Mouse (Mus musculus): ENCODE results near the gene Ccdc12.

The Ccdc12 gene

DNA sequence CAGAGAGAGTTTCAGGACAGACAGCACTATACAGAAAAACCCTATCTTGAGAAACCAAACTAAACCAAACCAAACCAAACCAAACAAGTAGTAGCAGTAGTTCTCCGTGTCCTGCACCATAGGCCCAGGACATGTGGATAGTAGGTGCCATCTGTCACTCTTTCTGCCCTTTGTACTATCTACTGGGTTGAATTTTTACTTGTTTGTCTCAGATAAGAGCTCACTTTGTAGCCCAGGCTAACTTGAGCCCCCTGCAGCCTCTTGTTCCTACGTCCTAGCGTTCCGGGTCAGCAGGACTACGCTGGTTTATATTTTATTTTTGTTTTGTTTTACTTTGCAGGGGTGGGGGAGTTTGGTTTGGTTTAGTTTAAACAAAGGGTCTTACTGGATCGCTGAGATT, 47.6 kb downstream of the Ccdc12 start:
- no peak for DNase-seq (ENCODE audit: low read depth, low spot score)

DNA sequence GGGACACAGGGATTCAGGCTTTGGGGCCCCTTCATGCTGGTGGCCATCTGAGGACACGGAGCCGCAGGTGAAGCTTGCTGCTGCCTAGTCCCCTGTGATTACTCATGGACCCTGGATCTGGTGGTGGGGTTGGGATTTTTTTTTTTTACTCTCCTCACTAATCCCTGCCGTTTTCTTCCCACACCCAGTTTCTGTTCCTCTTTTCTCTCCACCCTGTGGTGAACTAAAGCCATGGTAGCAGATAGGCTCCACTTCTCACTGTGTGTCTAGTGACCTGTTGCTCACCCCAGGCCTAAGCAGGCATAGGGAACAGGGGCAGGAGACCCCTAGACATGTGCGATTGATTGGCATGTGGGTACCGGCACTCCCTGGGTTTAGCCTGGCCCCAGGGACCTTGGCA, 50.5 kb downstream of the Ccdc12 start:
- DNase-seq (ENCODE audit: low read depth, low spot score): no peak

DNA sequence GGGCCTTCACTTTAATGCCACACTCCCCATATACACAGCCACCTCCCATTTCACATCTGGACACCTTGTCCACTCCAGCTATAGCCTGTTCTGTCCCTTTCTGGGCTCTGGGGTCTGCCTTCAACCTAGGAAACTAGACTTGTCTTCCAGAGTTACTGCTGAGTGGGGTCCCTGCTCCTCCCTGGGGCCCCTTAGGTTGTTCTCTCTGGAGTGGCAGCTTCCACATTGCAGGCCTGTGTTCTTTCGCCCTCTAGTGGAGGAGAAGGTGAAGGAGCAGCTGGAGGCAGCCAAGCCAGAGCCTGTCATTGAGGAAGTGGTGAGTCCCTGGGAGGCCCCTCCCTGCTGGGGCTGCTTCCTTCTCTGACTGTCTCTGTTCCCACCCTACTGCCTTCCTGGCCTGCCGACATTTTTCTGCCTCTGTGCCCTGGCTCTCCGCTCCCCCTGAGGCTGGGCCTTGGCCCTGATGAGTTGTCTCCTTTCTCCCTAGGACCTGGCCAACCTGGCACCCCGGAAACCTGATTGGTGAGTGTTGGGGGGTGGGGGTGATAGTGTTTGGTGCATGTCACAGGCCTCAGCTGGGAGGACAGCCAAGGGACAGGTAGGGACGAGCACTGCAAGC, 53.4 kb downstream of the Ccdc12 start:
- DNase-seq (ENCODE audit: low read depth, low spot score): peak; percentile 44

DNA sequence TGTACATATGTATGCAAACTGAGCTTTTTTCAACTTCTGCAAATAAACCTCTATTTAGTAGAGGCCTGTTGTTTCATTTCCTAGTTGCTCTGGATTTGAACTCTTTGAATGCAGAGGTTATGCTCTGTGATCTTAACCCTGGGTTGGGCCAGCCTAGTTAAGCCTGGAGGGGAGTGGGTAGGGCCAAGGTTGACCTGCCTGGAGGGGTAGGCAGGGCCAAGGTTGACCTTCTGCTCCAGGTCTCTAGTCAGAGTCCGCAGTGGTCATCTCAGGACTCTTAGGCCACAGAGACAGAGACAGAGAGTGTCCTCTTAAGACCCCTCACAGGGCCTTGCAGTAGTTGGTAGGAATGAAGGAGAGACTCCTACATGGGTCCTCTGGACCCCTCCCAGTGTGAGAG, 55.2 kb downstream of the Ccdc12 start:
- DNase-seq (ENCODE audit: low read depth, low spot score): no peak

DNA sequence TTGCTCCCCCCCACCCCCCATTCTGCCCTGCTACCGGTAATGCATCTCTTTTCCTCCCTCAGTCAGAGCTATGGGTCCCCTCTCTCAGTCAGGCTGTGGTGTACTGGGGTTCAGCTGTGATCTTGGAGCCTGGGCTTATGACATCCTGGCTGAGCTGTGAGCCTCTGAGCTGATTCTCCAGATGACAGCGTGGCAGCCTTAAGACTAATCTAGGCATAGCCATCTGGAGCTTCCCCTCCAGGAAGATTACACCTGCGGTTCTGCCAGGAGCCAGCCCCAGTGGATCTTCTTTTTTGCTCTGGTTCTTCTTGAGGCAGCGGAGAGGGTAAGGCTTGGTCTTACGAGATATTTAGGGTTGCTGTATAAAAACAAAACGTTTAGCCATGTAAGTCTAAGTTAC, 55.7 kb downstream of the Ccdc12 start:
- DNase-seq (ENCODE audit: low read depth, low spot score): peak; percentile 70

DNA sequence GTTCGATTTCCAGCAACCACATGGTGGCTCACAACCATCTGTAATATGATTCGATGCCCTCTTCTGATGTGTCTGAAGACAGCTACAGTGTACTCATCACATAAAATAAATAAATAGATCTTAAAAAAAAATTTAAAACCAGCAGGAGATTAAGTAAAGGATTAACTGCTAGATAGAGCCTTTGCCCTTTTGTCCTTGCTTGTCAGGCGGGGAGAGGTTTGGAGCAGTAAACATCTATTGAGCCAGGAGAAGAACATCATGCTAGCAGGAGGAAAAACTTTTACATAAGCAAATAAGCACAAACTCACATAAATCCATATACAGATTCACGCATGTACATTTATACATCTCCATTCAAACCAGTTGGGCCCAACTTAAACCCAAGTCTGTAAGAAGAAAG, 56.2 kb downstream of the Ccdc12 start:
- no peak for DNase-seq (ENCODE audit: low read depth, low spot score)

DNA sequence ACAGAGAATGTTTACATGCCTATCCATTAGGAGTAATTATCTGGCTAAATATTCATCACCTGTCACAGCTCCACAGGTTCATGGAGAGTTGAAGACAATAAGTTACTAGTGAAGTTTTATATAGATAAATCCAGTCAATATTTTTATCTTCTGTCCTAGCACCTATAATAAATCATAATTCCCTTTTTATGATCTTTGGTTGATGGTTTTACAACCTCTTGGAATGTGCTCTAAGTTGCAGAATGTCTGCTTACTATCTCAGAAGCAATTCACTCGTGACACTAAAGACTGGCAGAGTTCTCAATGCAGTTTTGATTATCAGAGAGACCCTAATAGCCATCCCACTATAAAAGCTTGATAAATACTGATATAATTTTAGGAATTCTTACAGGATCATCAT, 57.1 kb downstream of the Ccdc12 start:
- no peak for DNase-seq (ENCODE audit: low read depth, low spot score)

DNA sequence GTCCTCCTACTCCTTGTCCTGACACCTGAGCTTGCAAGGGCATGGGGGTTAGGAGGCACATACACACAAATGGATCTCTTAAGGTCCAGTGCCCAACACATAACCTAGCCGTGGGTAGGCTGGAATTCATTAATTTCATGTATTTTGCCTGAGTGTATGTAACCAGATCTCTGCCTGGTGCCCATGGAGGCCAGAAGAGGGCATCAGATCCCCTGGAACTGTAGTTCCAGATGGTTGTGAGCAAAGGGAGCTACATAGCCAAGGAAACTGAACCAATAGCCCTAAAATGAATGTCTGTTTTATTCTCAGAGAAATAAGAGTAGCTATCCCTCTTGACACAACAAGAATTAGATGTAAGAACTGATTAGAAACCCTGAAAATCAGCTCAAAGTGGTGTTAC, 59.1 kb downstream of the Ccdc12 start:
- no peak for DNase-seq (ENCODE audit: low read depth, low spot score)

DNA sequence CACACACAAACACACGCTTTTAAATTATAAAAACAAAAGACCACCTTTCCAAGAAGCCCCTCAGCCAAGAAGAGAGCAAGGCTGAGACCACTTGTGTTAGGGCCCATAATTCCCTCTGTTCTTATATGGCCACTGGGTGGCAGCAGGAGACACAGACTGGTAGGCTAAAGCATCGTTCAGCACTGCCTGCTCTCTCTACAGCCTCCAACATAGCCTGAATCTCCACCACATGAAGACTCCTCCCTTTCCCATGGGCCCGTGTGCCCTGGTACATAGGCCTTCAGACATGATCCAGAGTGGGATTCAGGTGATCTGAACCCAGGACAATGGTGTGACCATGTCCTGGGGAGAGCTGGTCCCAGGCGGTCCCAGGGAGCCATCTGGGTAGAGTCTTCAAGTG, 60.5 kb downstream of the Ccdc12 start:
- no peak for DNase-seq (ENCODE audit: low read depth, low spot score)

DNA sequence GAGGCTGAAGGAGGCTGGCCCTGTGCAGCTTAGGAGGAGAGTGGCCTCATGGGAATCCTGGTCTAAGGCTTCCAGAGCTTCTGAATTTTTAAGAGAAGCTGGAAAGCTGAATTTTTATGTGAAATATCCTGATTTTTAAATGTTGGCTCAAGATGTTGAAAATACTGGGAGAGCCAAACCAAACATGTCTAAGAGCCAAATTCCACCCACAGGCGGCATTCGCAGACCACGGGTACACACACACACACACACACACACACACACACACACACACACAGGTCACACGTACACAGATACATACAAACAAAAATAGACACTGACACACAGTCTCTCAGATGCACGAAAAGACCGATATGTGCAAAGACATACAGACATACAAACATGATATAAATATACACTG, 61.8 kb downstream of the Ccdc12 start:
- no peak for DNase-seq (ENCODE audit: low read depth, low spot score)

DNA sequence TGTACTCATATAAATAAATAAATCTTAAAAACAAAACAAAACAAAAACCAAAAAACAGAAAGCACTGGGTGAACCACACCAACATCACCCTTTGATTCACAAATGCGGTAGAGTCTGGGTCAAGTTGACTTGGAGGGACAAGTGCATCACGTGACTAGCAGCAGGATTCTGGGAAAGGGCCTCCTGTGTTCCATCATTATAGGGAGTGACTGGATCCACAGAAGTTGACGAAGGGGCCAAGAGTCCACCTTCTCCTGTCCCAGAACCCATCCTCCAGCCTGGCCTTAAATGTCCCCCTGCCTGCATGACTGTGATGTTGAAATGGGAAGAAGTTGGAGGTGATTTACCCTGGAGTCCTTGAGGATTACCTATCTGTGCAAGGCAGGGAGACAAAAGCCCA, 62.5 kb downstream of the Ccdc12 start:
- DNase-seq (ENCODE audit: low read depth, low spot score): no peak

DNA sequence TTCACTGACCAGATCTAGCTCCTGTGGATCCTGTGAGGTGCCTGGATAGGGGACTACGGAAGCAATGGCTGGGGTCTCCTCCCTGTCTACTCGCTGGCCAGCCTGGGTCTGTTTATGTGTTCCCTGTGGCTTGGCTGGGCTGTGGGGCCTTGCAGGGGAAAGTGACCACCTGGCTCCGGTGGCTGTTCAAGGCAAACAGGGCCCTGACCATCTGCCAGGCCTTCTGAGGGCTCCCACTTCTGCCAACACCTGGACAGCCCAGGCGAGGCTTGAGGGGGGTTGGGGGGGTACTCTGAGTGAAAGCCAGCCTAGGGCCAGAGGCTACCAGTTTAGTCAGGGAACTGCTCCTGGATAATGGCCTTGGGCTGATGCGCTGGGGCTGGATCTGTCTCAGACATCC, 63.7 kb downstream of the Ccdc12 start:
- DNase-seq (ENCODE audit: low read depth, low spot score): no peak

DNA sequence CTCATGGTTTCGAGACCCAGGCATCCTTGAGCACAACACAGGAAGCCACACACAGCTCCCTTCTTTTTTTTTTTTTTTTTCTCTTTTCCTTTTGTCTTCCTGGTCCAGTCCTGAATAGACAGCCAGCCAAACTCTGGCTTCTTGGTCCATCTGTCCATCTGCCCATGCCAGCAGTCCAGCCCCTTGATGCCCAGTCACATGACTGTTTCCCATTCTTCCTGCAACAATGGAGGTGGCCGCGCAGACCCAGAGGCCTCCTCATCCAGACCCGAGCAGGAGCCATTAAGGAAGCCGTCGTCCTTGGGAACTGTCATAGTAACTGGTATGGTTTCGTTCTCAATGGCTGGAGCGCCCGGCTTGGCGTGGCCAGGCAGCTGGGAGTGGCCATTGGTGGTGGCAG, 65.8 kb downstream of the Ccdc12 start:
- no peak for DNase-seq (ENCODE audit: low read depth, low spot score)

DNA sequence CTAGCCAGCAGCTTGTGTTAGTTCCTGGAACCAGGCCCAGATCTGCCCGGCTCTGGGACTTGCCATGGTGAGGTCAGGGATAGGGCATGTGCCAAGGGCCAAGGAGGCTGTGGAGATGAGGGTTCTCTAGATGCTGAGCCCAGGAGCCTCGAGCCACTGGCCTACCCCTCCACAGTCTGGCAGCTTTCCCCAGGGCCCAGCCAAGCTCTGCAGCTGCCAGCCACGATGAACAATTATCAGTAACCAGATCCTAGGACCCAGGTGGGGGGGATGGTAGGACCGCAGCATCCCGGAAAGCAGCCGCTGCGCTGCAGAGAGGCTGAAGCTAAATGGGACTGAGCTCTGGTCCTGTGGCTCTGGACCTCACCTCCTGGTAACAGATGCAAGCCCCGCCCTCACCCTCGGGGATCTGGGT, 69.4 kb downstream of the Ccdc12 start:
- no peak for DNase-seq (ENCODE audit: low read depth, low spot score)

DNA sequence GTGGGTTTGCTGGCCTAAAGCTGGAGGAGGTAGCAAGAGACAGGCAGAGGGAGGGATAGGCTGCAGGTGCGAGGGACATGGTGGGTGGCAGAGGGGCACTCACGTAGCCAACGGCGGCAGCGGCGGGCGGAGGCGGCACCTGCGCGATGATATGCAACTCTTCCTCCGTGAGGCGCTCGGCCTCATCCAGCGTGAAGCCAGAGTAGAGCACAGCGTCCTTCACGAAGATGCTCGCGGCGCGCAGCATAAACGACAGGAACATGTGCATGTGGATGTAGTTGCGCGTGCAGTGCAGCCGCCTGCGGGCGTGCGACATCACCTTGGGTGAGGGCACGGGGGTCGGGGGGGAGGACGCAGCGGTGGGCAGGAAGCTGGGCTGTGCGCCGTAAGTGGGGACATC, 70.6 kb downstream of the Ccdc12 start:
- no peak for DNase-seq (ENCODE audit: low read depth, low spot score)

DNA sequence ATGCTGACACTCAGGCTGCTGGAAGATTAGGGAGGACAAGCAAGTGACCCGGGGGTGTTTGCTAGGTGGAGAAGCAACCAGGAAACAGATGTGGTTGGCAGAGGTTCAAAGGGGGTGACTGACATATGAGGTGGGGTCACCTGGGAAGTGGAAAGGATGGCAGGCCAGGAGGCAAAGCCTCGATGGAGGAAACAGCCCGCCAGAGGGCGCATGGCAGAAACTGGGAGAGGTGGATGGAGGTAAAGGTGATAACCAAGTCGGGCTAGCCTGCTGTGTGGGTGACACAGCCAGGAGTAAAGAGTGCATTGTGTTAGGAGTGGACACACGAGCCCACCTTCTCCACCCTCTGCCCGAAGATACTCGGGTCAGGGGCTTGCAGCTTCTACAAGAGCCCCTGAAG, 73.5 kb downstream of the Ccdc12 start:
- no peak for DNase-seq (ENCODE audit: low read depth, low spot score)

DNA sequence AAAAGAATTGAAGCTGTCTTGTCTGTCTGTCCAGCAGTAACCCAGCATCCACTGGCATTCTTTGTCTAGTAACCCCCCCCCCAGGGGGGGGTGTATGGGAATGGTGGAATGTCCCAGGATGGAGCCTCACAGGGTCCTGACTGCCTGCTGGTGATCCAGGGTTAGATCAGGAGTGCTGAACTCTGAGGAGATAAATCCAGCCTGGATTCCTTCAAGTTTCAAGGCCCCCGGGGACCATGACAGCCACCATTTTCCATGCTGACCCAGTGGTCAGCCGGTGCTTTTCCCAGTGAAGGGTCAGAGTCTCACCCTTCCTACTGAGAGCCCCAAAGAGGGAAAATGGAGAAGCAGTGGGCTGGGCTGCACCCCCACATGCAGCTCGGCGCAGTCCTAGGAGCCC, 75.6 kb downstream of the Ccdc12 start:
- DNase-seq (ENCODE audit: low read depth, low spot score): no peak

DNA sequence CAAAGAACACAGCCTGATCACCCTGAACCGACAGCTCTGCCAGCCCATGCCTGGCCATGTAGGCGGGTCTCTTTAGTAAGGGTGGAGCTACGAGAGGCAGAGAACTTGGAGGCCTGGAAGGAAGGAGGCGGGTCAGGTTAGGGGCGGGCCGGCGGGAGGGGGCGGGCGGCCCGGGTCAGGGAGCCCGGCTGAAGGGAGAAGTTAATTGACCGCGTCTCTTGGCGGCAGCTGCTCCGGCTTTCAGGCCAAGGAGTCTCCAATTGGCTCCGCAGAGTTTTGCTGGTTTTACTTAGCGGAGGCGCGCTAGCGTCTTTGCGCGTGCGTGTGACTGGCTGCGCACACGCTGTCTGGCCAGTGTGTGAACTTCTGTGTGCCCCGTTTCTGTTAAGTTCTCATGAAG, 76.3 kb downstream of the Ccdc12 start:
- no peak for DNase-seq (ENCODE audit: low read depth, low spot score)

DNA sequence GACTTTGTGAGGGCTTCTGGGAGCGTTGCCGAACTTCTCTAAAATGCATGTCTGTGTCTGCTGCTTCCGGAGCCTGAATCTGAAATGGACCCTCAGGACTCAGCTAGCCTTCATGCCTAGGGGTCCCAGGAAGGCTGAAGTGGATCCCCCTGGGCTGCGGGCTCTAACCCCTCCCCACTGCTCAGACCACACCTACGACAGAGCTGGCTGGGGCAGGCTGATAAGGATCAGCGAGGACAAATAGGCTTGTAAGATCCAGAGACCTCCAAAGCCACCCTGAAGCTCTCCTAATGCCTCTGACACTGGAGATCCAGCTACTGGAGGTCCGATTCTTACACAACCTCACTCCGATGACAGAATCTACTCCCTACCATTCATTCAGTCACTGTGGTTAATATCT, 76.8 kb downstream of the Ccdc12 start:
- DNase-seq (ENCODE audit: low read depth, low spot score): no peak

DNA sequence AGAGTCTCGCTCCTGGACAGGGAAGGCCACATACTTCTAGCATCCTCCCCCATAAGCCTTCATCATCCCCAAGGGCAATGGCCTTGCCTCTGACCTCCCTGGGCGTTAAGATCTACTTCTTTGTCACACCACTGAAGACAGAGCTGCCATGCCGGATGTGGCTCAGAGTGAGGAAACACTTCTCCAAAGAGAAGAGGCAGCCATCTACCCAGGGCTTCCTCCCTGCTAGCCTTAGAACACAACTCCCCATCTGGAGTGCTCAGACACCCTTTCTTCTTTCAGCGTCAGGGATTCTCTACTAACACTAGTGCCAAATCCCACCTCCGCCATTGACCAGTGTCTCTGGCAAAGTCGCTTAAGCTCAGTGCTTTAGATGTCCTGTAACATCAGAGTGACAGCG, 77.9 kb downstream of the Ccdc12 start:
- no peak for DNase-seq (ENCODE audit: low read depth, low spot score)

DNA sequence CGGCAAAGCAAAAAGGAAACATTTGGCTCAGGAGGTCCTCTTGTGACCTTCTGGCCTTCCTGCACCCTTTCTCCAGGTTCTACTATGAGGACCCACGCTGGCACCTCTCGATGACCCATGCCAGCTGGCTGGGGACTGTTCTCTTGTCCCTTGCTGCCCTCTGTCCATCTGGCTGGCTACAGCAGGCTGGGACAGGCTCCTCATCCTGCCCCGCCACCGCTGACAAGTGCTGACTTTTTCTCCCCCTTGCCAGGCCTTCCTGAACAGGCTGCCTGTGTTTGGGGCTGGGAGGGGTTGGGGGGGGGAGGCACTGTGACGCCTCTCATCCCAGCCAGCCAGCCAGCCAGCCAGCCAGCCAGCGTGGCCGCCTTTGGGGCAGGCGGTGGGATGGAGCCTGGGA, 80.1 kb downstream of the Ccdc12 start:
- DNase-seq (ENCODE audit: low read depth, low spot score): no peak

DNA sequence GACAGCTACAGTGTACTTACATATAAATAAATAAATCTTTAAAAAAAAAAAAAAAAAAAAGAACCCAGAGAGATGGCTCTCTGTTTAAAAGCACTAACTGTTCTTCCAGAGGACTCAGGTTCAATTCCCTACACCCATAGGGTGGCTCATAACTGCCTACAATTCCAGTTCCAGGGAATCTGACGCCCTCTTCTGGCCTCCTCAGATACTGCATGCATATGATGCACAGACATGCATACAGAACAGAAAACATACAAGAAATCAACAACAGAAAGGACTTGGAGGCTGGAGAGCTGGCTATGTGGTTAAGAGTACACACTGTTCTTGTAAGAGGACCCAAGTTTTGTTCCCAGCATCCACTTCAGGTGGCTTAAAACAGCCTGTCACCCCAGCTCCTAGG, 81.8 kb downstream of the Ccdc12 start:
- no peak for DNase-seq (ENCODE audit: low read depth, low spot score)

DNA sequence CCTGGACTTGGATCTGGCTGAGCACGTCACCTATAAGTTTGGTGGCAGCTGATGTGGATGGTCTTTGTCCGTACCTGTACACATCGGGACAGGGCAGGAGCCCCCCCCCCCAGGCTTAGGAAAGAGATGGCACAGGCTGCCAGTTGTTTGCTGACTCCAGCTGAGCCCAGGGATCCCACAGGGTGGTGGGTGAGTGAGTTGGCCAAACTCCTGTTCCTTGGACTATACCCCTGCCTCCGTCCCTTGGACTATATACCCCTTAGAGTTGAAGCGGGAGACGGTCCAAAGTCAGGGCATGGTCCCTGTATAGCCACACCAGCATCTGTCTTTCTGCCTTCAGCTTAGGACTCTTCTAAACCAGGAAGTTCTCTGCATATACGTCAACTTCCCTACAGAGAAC, 83.7 kb downstream of the Ccdc12 start:
- DNase-seq (ENCODE audit: low read depth, low spot score): no peak

DNA sequence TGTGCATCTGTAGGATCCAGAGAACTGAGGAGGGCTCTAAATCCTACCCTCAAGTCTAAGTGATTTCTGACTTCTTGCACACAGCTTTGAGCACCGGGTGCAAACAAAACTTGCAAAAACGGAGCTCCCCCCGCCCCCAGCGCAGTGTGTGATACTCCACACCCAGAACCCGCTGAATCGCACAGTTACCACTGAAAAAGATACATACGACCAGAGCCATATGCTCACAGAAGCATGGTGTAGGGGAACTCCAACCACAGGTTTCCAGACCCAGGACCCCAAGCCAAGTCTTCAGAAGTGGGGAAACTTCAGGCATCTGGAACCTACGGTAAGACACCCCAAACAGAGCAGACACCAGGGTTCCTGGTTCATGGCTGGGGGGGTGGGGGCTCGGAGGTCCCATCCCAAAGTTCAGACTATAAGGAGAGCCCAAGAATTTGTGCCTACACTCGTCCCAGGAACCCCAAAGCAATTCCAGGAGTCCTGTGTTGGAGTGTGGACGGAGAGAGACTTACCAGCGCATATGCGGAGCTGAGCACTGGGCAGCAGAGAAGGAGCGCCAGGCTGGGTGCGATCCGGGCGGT, 85.5 kb downstream of the Ccdc12 start, which contains the start of gene Myl3:
Gene Myl3 (plus strand): TSS at position 151 of the 584 bp plus-strand sequence.
- DNase-seq (ENCODE audit: low read depth, low spot score): no peak
